Mouse (Mus musculus): ENCODE results near the gene Prickle2. TPM values are rescaled to one million over a fixed set of nuclear protein-coding genes. Genes with fewer than 3 reads are reported as not detected.

Gene Prickle2
- total and polyA plus RNA-seq, 2 experiments from 2014 or later: 2.2 to 5.4 TPM

DNA sequence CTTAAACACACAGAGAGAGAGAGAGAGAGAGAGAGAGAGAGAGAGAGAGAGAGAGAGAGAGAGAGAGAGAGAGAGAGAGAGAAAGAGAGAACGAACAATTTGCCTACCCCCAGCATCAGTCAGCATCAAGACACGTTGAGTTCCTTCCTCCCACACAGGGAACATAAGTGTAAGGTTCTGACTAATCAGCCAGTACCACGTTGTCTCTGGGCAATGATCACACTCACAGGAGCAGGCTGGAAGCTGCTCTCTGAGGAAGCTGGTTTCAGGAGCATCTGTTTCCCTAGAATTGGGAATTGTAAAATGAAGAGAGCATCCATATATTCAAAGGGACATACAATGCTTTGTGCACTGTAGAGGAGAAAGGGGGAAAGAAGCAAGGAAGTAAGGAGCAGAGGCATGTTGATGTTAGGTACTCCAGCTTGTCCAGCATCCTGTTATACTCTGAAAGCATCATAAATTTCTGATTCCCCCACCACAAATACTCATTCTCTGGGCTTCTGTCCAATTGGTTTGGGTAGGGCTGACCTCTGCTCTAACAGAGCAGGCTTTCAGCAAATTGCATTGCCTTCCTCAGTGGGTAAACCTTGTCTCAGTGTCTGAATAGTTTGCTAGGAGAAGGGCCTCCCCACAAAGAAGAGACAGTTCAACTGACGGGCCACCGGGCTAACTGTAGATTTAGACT, 116.4 kb downstream of the Prickle2 start:
- Histone ChIP-seq H3K36me3 (replicated peaks; ENCODE audit: control insufficient read depth, insufficient read depth, low read length) (no peaks in the 10 kb centered on the region), H3K27me3 (ENCODE audit: control insufficient read depth, insufficient read depth, low read length) (no peaks in the 10 kb centered on the region), H3K4me1 (ENCODE audit: control insufficient read depth, insufficient read depth) (no peaks in the 10 kb centered on the region), H3K27ac (ENCODE audit: low read depth) (no peak overlapping the region), H3K9ac (replicated peaks; ENCODE audit: low read depth, low read length) (no peak overlapping the region), H3K9me3 (replicated peaks; ENCODE audit: control insufficient read depth, low read length) (no peaks in the 10 kb centered on the region), H3K4me2 (ENCODE audit: low read depth, low read length) (no peak overlapping the region), H3K4me3 (ENCODE audit: low read depth, low read length) (no peak overlapping the region)
- DNase-seq (ENCODE audit: low spot score) (no peak), ATAC-seq (ENCODE audit: insufficient read depth, low read depth) (no peak)
- TF ChIP-seq EP300 (IDR thresholded peaks at IDR 0.05; ENCODE audit: low read depth) (no peak), CTCF (IDR thresholded peaks at IDR 0.05; ENCODE audit: low read depth) (no peak)
- 67% methylated on average over 5 of the region's 5 CpGs for WGBS

DNA sequence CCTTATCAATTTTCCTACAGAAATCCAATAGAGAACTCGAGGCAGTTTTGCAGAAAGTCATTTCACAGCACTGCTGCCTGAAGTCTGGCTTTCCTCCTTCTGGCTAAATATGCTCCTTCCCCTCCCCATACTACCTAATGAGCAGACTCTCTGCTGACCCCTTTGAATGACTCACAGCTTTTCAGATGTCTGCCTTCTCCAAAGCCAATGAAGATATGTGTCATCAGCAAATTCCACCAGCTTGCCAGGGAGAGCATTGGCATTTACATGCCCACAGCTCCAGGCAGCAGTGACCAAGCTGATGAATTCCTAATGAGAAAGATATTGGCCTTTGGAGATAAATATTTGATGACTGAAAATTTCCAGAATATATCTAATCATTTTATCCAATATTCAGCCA, 121.9 kb downstream of the Prickle2 start:
- no peaks in the 10 kb centered on the region for H3K27me3 ChIP-seq (ENCODE audit: control insufficient read depth, insufficient read depth, low read length)
- TF ChIP-seq EP300 (IDR thresholded peaks at IDR 0.05; ENCODE audit: low read depth) (no peak), CTCF (IDR thresholded peaks at IDR 0.05; ENCODE audit: low read depth) (no peak)
- no peaks in the 10 kb centered on the region for H3K36me3 ChIP-seq (replicated peaks; ENCODE audit: control insufficient read depth, insufficient read depth, low read length)
- H3K9ac ChIP-seq (replicated peaks; ENCODE audit: low read depth, low read length): no peak overlapping the region
- H3K27ac ChIP-seq (ENCODE audit: low read depth): no peak overlapping the region
- ATAC-seq (ENCODE audit: insufficient read depth, low read depth): no peak
- H3K4me2 ChIP-seq (ENCODE audit: low read depth, low read length): no peak overlapping the region
- DNase-seq (ENCODE audit: low spot score): no peak
- no peaks in the 10 kb centered on the region for H3K9me3 ChIP-seq (replicated peaks; ENCODE audit: control insufficient read depth, low read length)
- no peaks in the 10 kb centered on the region for H3K4me1 ChIP-seq (ENCODE audit: control insufficient read depth, insufficient read depth)
- 24% methylated on average over 1 of the region's 1 CpGs for WGBS
- no peak overlapping the region for H3K4me3 ChIP-seq (ENCODE audit: low read depth, low read length)

DNA sequence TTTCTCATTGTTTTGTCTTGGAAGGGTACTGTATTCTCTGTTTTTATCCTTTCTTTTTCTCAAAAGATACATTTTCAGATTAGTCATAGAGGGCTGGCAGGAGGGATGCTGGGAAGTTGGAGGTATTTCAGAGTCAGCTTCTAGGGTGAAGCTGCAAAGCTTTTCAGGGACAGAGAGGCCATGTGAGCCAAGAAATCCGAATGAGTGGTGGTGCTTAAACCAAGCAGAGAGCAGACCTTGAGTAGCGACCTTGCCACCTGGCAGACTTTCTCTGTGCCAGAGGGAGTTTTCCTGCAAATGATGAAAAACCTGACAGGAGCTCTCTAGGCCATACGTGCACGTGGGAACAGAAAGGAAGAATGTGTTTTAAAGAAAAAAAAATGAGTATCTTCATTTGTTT, 130.7 kb downstream of the Prickle2 start:
- Histone ChIP-seq H3K27ac (ENCODE audit: low read depth) (no peak overlapping the region), H3K27me3 (ENCODE audit: control insufficient read depth, insufficient read depth, low read length) (no peaks in the 10 kb centered on the region), H3K4me2 (ENCODE audit: low read depth, low read length) (no peak overlapping the region), H3K36me3 (replicated peaks; ENCODE audit: control insufficient read depth, insufficient read depth, low read length) (no peaks in the 10 kb centered on the region), H3K9ac (replicated peaks; ENCODE audit: low read depth, low read length) (no peak overlapping the region), H3K4me1 (ENCODE audit: control insufficient read depth, insufficient read depth) (no peaks in the 10 kb centered on the region; the same call in 1 of the 2 replicates), H3K9me3 (replicated peaks; ENCODE audit: control insufficient read depth, low read length) (no peaks in the 10 kb centered on the region), H3K4me3 (ENCODE audit: low read depth, low read length) (no peak overlapping the region)
- no peak for DNase-seq (ENCODE audit: low spot score)
- 71% methylated on average over 4 of the region's 4 CpGs for WGBS
- no peak for TF ChIP-seq CTCF (IDR thresholded peaks at IDR 0.05; ENCODE audit: low read depth)
- TF ChIP-seq EP300 (IDR thresholded peaks at IDR 0.05; ENCODE audit: low read depth): no peak
- no peak for ATAC-seq (ENCODE audit: insufficient read depth, low read depth)

DNA sequence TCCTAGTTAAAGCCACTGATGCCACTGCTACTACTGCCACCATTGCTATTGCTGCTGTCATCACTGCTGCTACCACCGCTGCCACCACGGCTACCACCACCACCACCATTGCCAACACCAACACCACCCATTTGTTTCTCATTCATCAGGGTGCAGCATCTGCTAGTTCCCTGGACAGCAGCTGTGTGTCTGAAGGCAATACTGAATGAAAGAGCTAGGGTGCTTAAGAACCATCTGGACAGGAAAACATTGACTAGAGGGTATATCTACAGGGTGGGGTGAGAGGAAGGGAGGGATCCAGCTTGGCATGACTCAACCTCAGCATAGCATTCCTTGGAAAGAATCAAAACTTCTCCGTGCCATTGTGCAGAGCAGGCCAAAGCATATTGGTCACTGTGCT, 133.8 kb downstream of the Prickle2 start:
- Histone ChIP-seq H3K4me2 (ENCODE audit: low read depth, low read length) (no peak overlapping the region), H3K36me3 (replicated peaks; ENCODE audit: control insufficient read depth, insufficient read depth, low read length) (no peaks in the 10 kb centered on the region), H3K27me3 (ENCODE audit: control insufficient read depth, insufficient read depth, low read length) (no peaks in the 10 kb centered on the region), H3K27ac (ENCODE audit: low read depth) (no peak overlapping the region), H3K9ac (replicated peaks; ENCODE audit: low read depth, low read length) (no peak overlapping the region), H3K9me3 (replicated peaks; ENCODE audit: control insufficient read depth, low read length) (no peaks in the 10 kb centered on the region), H3K4me3 (ENCODE audit: low read depth, low read length) (no peak overlapping the region), H3K4me1 (ENCODE audit: control insufficient read depth, insufficient read depth) (no peaks in the 10 kb centered on the region; the same call in 1 of the 2 replicates)
- no peak for TF ChIP-seq CTCF (IDR thresholded peaks at IDR 0.05; ENCODE audit: low read depth)
- no peak for TF ChIP-seq EP300 (IDR thresholded peaks at IDR 0.05; ENCODE audit: low read depth)
- 74% methylated on average over 3 of the region's 3 CpGs for WGBS
- DNase-seq (ENCODE audit: low spot score): no peak
- ATAC-seq (ENCODE audit: insufficient read depth, low read depth): no peak

DNA sequence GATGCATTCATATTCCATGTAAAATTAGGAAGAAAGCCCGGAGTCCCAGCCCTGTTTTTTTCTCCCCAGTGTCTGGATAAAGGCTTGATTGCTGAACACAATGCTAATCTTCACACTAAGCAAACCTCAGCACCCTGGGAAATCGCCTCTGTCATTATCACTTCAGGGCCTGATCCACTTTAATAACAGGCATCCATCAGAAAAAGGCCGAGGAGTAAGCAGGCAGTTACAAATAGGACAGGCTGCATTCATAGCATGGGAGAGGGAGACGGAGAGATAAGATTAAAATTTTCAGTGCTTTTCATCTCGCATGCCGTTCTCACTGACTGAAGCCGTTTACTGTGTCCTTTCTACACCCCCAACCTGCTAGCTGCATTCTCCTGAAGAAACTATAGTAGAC, 135.9 kb downstream of the Prickle2 start:
- Histone ChIP-seq H3K27me3 (ENCODE audit: control insufficient read depth, insufficient read depth, low read length) (no peaks in the 10 kb centered on the region), H3K9ac (replicated peaks; ENCODE audit: low read depth, low read length) (no peak overlapping the region), H3K27ac (ENCODE audit: low read depth) (no peak overlapping the region), H3K4me3 (ENCODE audit: low read depth, low read length) (no peak overlapping the region), H3K4me2 (ENCODE audit: low read depth, low read length) (no peak overlapping the region), H3K4me1 (ENCODE audit: control insufficient read depth, insufficient read depth) (no peaks in the 10 kb centered on the region; the same call in 1 of the 2 replicates), H3K36me3 (replicated peaks; ENCODE audit: control insufficient read depth, insufficient read depth, low read length) (no peaks in the 10 kb centered on the region), H3K9me3 (replicated peaks; ENCODE audit: control insufficient read depth, low read length) (no peaks in the 10 kb centered on the region)
- no peak for ATAC-seq (ENCODE audit: insufficient read depth, low read depth)
- 39% methylated on average over 7 of the region's 7 CpGs for WGBS
- no peak for DNase-seq (ENCODE audit: low spot score)
- TF ChIP-seq EP300 (IDR thresholded peaks at IDR 0.05; ENCODE audit: low read depth): no peak
- TF ChIP-seq CTCF (IDR thresholded peaks at IDR 0.05; ENCODE audit: low read depth): no peak

DNA sequence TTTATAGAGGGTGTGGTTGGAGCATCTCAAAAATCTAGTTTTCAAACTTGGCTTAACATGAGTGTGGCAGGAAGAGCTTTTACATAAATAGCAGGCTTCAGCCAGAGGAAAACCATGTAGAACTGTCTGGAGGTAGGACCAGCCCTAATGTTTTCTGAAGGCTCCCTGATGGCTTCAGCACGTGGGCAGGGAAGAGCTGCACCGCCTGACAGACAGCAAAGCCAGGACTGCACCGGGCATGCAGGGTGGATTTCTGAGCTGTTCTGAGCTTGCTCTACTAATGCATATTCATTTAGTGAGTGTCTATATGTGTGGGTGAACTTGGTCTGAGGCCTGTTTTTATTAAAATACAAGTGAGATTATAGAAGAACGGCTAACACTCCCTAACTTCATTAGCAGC, 136.7 kb downstream of the Prickle2 start:
- Histone ChIP-seq H3K36me3 (replicated peaks; ENCODE audit: control insufficient read depth, insufficient read depth, low read length) (no peaks in the 10 kb centered on the region), H3K9me3 (replicated peaks; ENCODE audit: control insufficient read depth, low read length) (no peaks in the 10 kb centered on the region), H3K4me2 (ENCODE audit: low read depth, low read length) (no peak overlapping the region), H3K4me1 (ENCODE audit: control insufficient read depth, insufficient read depth) (no peaks in the 10 kb centered on the region; the same call in 1 of the 2 replicates), H3K27ac (ENCODE audit: low read depth) (no peak overlapping the region), H3K4me3 (ENCODE audit: low read depth, low read length) (no peak overlapping the region), H3K9ac (replicated peaks; ENCODE audit: low read depth, low read length) (no peak overlapping the region), H3K27me3 (ENCODE audit: control insufficient read depth, insufficient read depth, low read length) (no peaks in the 10 kb centered on the region)
- DNase-seq (ENCODE audit: low spot score): no peak
- no peak for ATAC-seq (ENCODE audit: insufficient read depth, low read depth)
- WGBS: 77% methylated on average over 4 of the region's 4 CpGs
- TF ChIP-seq CTCF (IDR thresholded peaks at IDR 0.05; ENCODE audit: low read depth) (no peak), EP300 (IDR thresholded peaks at IDR 0.05; ENCODE audit: low read depth) (no peak)

Measured in heart, postnatal 0 days (tissue).